10 mouse cellular contexts compared by ENCODE assay signal in the genomic region with DNA sequence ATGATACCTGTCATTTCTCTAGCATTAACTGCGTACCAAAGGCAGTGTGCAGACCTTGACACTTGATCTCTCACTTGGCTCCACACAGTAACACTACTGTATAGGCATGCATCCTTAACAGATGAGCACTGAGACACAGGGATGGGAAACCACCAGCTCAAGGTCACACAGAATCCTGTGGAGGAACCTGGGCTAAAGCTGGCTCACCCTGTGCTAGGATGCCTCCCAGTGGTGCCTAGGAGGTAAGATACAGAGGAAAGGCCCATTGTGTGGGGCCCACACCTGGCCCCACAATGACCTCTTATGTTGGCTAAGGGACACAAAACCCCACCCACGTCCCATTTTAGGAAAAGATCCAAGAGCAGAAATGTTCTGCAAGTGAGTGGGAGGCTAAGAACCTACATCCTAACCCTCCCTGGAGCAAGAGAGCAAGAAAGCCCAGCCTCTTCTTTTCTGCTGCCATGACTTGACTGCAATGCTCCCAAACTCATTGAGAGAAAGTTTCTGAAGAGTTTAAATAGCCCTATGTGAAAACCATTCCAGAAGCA.
A peak's percentile ranks its signal among the peaks of the same experiment; 100 is the strongest.
DNase-seq lines count a peak whose midpoint lies in the region; ATAC-seq and TF ChIP-seq lines count a peak whose summit lies in the region.
"Had no signal": no experiment of that assay in that cellular context is flagged by ENCODE, and none has a peak within 500 bp of the region (broad histone marks: within the 10 kb centered on the region; RNA-seq: fewer than 3 reads in every experiment).

No protein-coding gene starts in this region.

- H3K4me2 ChIP-seq in heart, embryonic 12.5 days, result no peak overlapping the region
- no peak overlapping the region for H3K4me2 ChIP-seq in heart, embryonic 11.5 days
- no peak overlapping the region for H3K4me2 ChIP-seq in CH12.LX (ENCODE audit: insufficient read depth, low read depth, poor library complexity, severe bottlenecking)
- no peak overlapping the region for H3K4me2 ChIP-seq in heart, postnatal 0 days (ENCODE audit: low read depth, low read length)
- H3K4me2 ChIP-seq in hindbrain, embryonic 12.5 days (replicated peaks), result no peak overlapping the region

- no peaks in the 10 kb centered on the region for H3K27me3 ChIP-seq in heart, embryonic 12.5 days (replicated peaks)
- H3K27me3 ChIP-seq in heart, embryonic 11.5 days (ENCODE audit: control insufficient read depth, insufficient read depth, low read length), result no peaks in the 10 kb centered on the region
- H3K27me3 ChIP-seq in CH12.LX (replicated peaks), result no peaks in the 10 kb centered on the region
- H3K27me3 ChIP-seq in heart, postnatal 0 days (ENCODE audit: control insufficient read depth, insufficient read depth, low read length), result no peaks in the 10 kb centered on the region
- no peaks in the 10 kb centered on the region for H3K27me3 ChIP-seq in hindbrain, embryonic 12.5 days

- TF ChIP-seq POLR2A in CH12.LX (IDR thresholded peaks at IDR 0.05; ENCODE audit: low read depth, low read length), result no peak

- H3K4me1 ChIP-seq in heart, embryonic 12.5 days (replicated peaks), result peaks cover 34% of the 10 kb centered on the region
- peaks cover 23% of the 10 kb centered on the region for H3K4me1 ChIP-seq in heart, embryonic 11.5 days (ENCODE audit: control insufficient read depth, insufficient read depth, low read length)
- H3K4me1 ChIP-seq in CH12.LX (ENCODE audit: control insufficient read depth in 1 of 2, insufficient read depth in 2 of 2), result peaks cover 6 to 25% of the 10 kb centered on the region in 2 experiments
- H3K4me1 ChIP-seq in heart, postnatal 0 days (ENCODE audit: control insufficient read depth, insufficient read depth), result peaks cover 6% of the 10 kb centered on the region
- H3K4me1 ChIP-seq in hindbrain, embryonic 12.5 days, result peaks cover 6% of the 10 kb centered on the region; the same call in 1 of the 2 replicates

- peak; percentile 72 for DNase-seq in CH12.LX (ENCODE audit: extremely low read depth)
- DNase-seq in heart, postnatal 0 days (ENCODE audit: low spot score), result no peak
- DNase-seq in frontal cortex, adult 2 months (ENCODE audit: extremely low spot score in 1 of 2, low spot score in 1 of 2), result no peak
- DNase-seq in urinary bladder, adult 2 months (ENCODE audit: low spot score), result no peak
- DNase-seq: right cerebral cortex, postnatal 4 days had no signal

- no peak for ATAC-seq in heart, embryonic 12.5 days (ENCODE audit: insufficient number of reproducible peaks, low FRiP score)
- ATAC-seq in heart, embryonic 11.5 days (replicated peaks; ENCODE audit: insufficient number of reproducible peaks, low FRiP score, low TSS enrichment), result no peak
- peak; percentile 49; the same call in 1 of the 2 replicates for ATAC-seq in heart, postnatal 0 days (ENCODE audit: insufficient read depth, low read depth)
- ATAC-seq in neutrophil, adult 5-6 weeks (ENCODE audit: extremely low read depth, insufficient number of reproducible peaks, low FRiP score, poor library complexity, severe bottlenecking), result peak; percentile 84
- no peak for ATAC-seq in hindbrain, embryonic 12.5 days (ENCODE audit: low FRiP score)

- 71% methylated on average over 2 of the region's 2 CpGs for WGBS in heart, embryonic 12.5 days
- 62% methylated on average over 2 of the region's 2 CpGs for WGBS in heart, embryonic 11.5 days (ENCODE audit: insufficient replicate concordance)
- WGBS in heart, postnatal 0 days, result 63% methylated on average over 2 of the region's 2 CpGs
- WGBS in hindbrain, embryonic 12.5 days, result 60% methylated on average over 2 of the region's 2 CpGs

- H3K27ac ChIP-seq in heart, embryonic 12.5 days (ENCODE audit: poor library complexity, severe bottlenecking), result 0 out of 2 replicates have a peak overlapping the region, but pooled peaks have one; percentile 34
- no peak overlapping the region for H3K27ac ChIP-seq in heart, embryonic 11.5 days (ENCODE audit: low read depth, low read length)
- no peak overlapping the region for H3K27ac ChIP-seq in CH12.LX (ENCODE audit: insufficient read depth, low read depth)
- H3K27ac ChIP-seq in heart, postnatal 0 days (ENCODE audit: low read depth), result no peak overlapping the region
- H3K27ac ChIP-seq in hindbrain, embryonic 12.5 days, result no peak overlapping the region
- H3K27ac ChIP-seq: macrophage had no signal

- H3K79me2 ChIP-seq in CH12.LX (replicated peaks; ENCODE audit: control insufficient read depth, extremely low read depth, insufficient read depth, poor library complexity, severe bottlenecking), result no peaks in the 10 kb centered on the region

- dilution Hi-C loops in CH12.LX (cut with MboI; ENCODE audit: extremely low pct_ligation_motif_present, extremely low pct_unique_long_range_greater_than_20kb, low sequenced_read_pairs), result no loop called here

- H3K36me3 ChIP-seq in heart, embryonic 12.5 days, result no peaks in the 10 kb centered on the region
- no peaks in the 10 kb centered on the region; the same call in 1 of the 2 replicates for H3K36me3 ChIP-seq in heart, embryonic 11.5 days (ENCODE audit: control insufficient read depth, insufficient read depth, low read length)
- no peaks in the 10 kb centered on the region for H3K36me3 ChIP-seq in CH12.LX (replicated peaks in 1 of 2; ENCODE audit: control insufficient read depth in 1 of 2, insufficient read depth in 1 of 2, low read length in 1 of 2)
- no peaks in the 10 kb centered on the region for H3K36me3 ChIP-seq in heart, postnatal 0 days (replicated peaks; ENCODE audit: control insufficient read depth, insufficient read depth, low read length)
- H3K36me3 ChIP-seq in hindbrain, embryonic 12.5 days, result no peaks in the 10 kb centered on the region

- TF ChIP-seq CTCF in CH12.LX (conservative IDR thresholded peaks at IDR 0.05 in 1 of 2, IDR thresholded peaks at IDR 0.05 in 1 of 2; ENCODE audit: low read depth in 2 of 2, low read length in 2 of 2), result peak; percentile 33 to 91; a peak in 2 of 4 replicates
- peak; percentile 45 for TF ChIP-seq CTCF in heart, postnatal 0 days (IDR thresholded peaks at IDR 0.05; ENCODE audit: low read depth)

- in situ Hi-C loops in CH12.LX (cut with MboI; ENCODE audit: low pct_ligation_motif_present, low pct_unique_long_range_greater_than_20kb, low sequenced_read_pairs), result loop anchor here (5.0 to 10.0 kb wide), 3 partner anchors 65 to 398 kb away; no protein-coding TSS in a partner anchor

- no peaks in the 10 kb centered on the region for H3K9me3 ChIP-seq in heart, embryonic 12.5 days (replicated peaks)
- no peaks in the 10 kb centered on the region for H3K9me3 ChIP-seq in heart, embryonic 11.5 days (replicated peaks; ENCODE audit: control insufficient read depth, low read length)
- peaks cover 2% of the 10 kb centered on the region for H3K9me3 ChIP-seq in CH12.LX (replicated peaks; ENCODE audit: low read length)
- H3K9me3 ChIP-seq in heart, postnatal 0 days (replicated peaks; ENCODE audit: control insufficient read depth, low read length), result peaks cover 4% of the 10 kb centered on the region; the same call in 1 of the 2 replicates
- no peaks in the 10 kb centered on the region for H3K9me3 ChIP-seq in hindbrain, embryonic 12.5 days (replicated peaks)

- TF ChIP-seq EP300 in CH12.LX (IDR thresholded peaks at IDR 0.05; ENCODE audit: low read length), result no peak
- no peak for TF ChIP-seq EP300 in heart, postnatal 0 days (IDR thresholded peaks at IDR 0.05; ENCODE audit: low read depth)

- H3K4me3 ChIP-seq in heart, embryonic 12.5 days, result no peak overlapping the region
- no peak overlapping the region for H3K4me3 ChIP-seq in heart, embryonic 11.5 days (ENCODE audit: low read depth, low read length)
- no peak overlapping the region for H3K4me3 ChIP-seq in CH12.LX (replicated peaks in 1 of 3; ENCODE audit: low read depth in 2 of 3, low read length in 2 of 3, poor library complexity in 1 of 3)
- H3K4me3 ChIP-seq in heart, postnatal 0 days (ENCODE audit: low read depth, low read length), result no peak overlapping the region
- no peak overlapping the region for H3K4me3 ChIP-seq in hindbrain, embryonic 12.5 days

- peak; percentile 98 for TF ChIP-seq RAD21 in CH12.LX (IDR thresholded peaks at IDR 0.05; ENCODE audit: low read depth, low read length)

- no peak overlapping the region for H3K9ac ChIP-seq in heart, embryonic 12.5 days
- no peak overlapping the region for H3K9ac ChIP-seq in heart, embryonic 11.5 days (ENCODE audit: low read depth, low read length)
- no peak overlapping the region for H3K9ac ChIP-seq in CH12.LX (ENCODE audit: insufficient read depth, low read depth)
- no peak overlapping the region for H3K9ac ChIP-seq in heart, postnatal 0 days (replicated peaks; ENCODE audit: low read depth, low read length)
- no peak overlapping the region for H3K9ac ChIP-seq in hindbrain, embryonic 12.5 days

TF ChIP-seq in CH12.LX, 34 proteins besides CTCF, POLR2A, EP300 and RAD21 (continues in another document):
- peak; percentile 23; the same call in 1 of the 2 replicates for TF ChIP-seq MAX (IDR thresholded peaks at IDR 0.05; ENCODE audit: low read length)
- TF ChIP-seq ZC3H11A (IDR thresholded peaks at IDR 0.05; ENCODE audit: low read depth, low read length), result peak; percentile 95
- TF ChIP-seq ETS1 (conservative IDR thresholded peaks at IDR 0.05; ENCODE audit: low read depth, low read length), result no peak
- TF ChIP-seq SIN3A (IDR thresholded peaks at IDR 0.05; ENCODE audit: low read length), result peak; percentile 51; the same call in 1 of the 2 replicates
- no peak for TF ChIP-seq JUND (conservative IDR thresholded peaks at IDR 0.05; ENCODE audit: low read depth, low read length)
- no peak for TF ChIP-seq NELFE (IDR thresholded peaks at IDR 0.05; ENCODE audit: low read depth, low read length)
- TF ChIP-seq USF1 (IDR thresholded peaks at IDR 0.05; ENCODE audit: low read depth, low read length), result no peak
- TF ChIP-seq ZMIZ1 (IDR thresholded peaks at IDR 0.05; ENCODE audit: low read depth, low read length), result no peak
- TF ChIP-seq SMC3 (IDR thresholded peaks at IDR 0.05; ENCODE audit: low read depth, low read length), result peak; percentile 98
- peak; percentile 59; the same call in 1 of the 2 replicates for TF ChIP-seq TCF12 (IDR thresholded peaks at IDR 0.05; ENCODE audit: low read depth, low read length)
- no peak for TF ChIP-seq ZKSCAN1 (IDR thresholded peaks at IDR 0.05; ENCODE audit: borderline replicate concordance, low read depth, low read length)
- no peak for TF ChIP-seq GABPA (IDR thresholded peaks at IDR 0.05; ENCODE audit: insufficient replicate concordance, low read depth, low read length)
- no peak for TF ChIP-seq KAT2A (IDR thresholded peaks at IDR 0.05; ENCODE audit: insufficient replicate concordance, low read length)
- TF ChIP-seq MAZ (IDR thresholded peaks at IDR 0.05; ENCODE audit: low read depth, low read length), result 0 out of 2 replicates have a peak, but pooled peaks have one; percentile 47
- no peak for TF ChIP-seq E2F4 (IDR thresholded peaks at IDR 0.05; ENCODE audit: insufficient replicate concordance, low read depth, low read length)
- peak; percentile 54; the same call in 1 of the 2 replicates for TF ChIP-seq IRF4 (IDR thresholded peaks at IDR 0.05; ENCODE audit: low read depth, low read length)
- peak; percentile 37; the same call in 1 of the 2 replicates for TF ChIP-seq MYC (IDR thresholded peaks at IDR 0.05; ENCODE audit: low read depth, low read length)
- no peak for TF ChIP-seq UBTF (IDR thresholded peaks at IDR 0.05; ENCODE audit: low read depth, low read length)
- no peak for TF ChIP-seq MXI1 (IDR thresholded peaks at IDR 0.05; ENCODE audit: low read depth, low read length)

Comparison
In these comparisons a context has a peak if more than half of its experiments do, and no peak if none do; other contexts are left out.
1. ATAC-seq: peak in heart, postnatal 0 days (single experiment) and neutrophil, adult 5-6 weeks (single experiment); none in heart, embryonic 12.5 days (single experiment), heart, embryonic 11.5 days (single experiment) and hindbrain, embryonic 12.5 days (single experiment).